Mouse (Mus musculus): ENCODE results near the gene Nkain2. TPM values are rescaled to one million over a fixed set of nuclear protein-coding genes. Genes with fewer than 3 reads are reported as not detected.

The Nkain2 gene
- total and polyA plus RNA-seq, 2 experiments from 2014 or later = 23.3 to 45.0 TPM

DNA sequence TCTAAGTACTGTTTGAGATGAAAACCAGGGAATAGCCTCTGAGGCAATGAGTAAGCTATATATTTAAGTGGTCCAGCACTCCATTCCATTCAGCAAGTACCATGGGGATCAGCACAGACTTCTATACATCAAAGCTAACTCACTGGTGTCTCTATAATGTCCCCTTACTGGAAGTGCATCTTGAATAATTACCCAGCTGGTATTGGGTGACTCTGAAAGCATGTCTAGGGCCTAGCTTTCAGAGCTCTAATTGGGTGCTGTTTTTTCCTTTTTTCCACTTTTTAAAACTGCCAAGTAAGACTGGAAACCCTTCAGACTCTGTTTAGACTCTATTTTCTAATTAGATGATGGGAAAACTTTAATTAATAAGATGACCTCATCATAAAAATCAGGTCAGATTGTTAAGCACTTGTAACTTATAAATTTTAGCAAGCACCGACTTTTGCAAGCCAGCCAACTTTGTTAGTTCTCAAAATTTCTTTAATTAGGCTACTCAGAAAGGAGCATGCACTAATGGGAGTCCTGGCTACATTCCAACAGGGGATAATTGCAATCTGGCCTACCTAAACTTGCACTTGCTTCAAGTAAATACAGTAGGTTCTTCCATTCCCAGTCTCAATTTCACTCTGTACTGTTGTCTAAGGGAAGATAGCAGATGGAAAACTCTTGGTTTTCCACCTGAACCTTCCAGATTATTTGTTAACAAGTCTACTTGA, 19.4 kb downstream of the Nkain2 start:
- TF ChIP-seq CTCF (IDR thresholded peaks at IDR 0.05) = no peak
- H3K4me1 ChIP-seq (ENCODE audit: insufficient read depth, low read length) = no peaks in the 10 kb centered on the region
- no peaks in the 10 kb centered on the region for H3K9me3 ChIP-seq (ENCODE audit: low read length)
- 77% methylated on average over 1 of the region's 1 CpGs for WGBS
- H3K9ac ChIP-seq (replicated peaks; ENCODE audit: low read length, poor library complexity, severe bottlenecking) = no peak overlapping the region
- H3K36me3 ChIP-seq (ENCODE audit: insufficient read depth, low read length) = no peaks in the 10 kb centered on the region
- DNase-seq (ENCODE audit: low spot score) = peak; percentile 65
- H3K4me3 ChIP-seq (ENCODE audit: low read depth, low read length) = no peak overlapping the region
- H3K27me3 ChIP-seq (ENCODE audit: insufficient read depth, low read length) = no peaks in the 10 kb centered on the region
- H3K4me2 ChIP-seq (ENCODE audit: low read depth, low read length, poor library complexity, severe bottlenecking) = no peak overlapping the region
- ATAC-seq (ENCODE audit: low FRiP score) = no peak
- H3K27ac ChIP-seq (ENCODE audit: low read depth, low read length) = no peak overlapping the region

DNA sequence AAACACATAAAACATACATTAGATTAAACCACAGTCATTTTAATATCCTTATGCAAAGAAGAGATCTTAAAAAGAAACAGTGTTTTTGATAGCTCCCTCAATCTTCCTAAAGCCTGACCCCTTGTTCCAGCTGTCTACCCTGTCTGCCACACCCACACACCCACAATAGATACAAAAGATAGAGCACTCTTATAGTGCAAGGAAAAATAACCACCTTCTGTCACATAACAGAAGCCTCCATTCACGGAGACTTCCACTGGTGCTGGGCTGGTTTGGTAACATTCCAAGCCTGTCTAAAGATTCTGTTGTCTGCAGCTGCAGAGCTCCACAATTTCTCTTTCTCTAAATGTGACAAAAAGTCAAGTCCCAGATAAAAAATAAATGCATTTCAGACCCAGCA, 20.7 kb downstream of the Nkain2 start:
- 32% methylated on average over 1 of the region's 1 CpGs for WGBS
- no peaks in the 10 kb centered on the region for H3K4me1 ChIP-seq (ENCODE audit: insufficient read depth, low read length)
- TF ChIP-seq CTCF (IDR thresholded peaks at IDR 0.05) = no peak
- no peak overlapping the region for H3K9ac ChIP-seq (replicated peaks; ENCODE audit: low read length, poor library complexity, severe bottlenecking)
- H3K4me3 ChIP-seq (ENCODE audit: low read depth, low read length) = no peak overlapping the region
- H3K27me3 ChIP-seq (ENCODE audit: insufficient read depth, low read length) = no peaks in the 10 kb centered on the region
- no peak overlapping the region for H3K4me2 ChIP-seq (ENCODE audit: low read depth, low read length, poor library complexity, severe bottlenecking)
- no peak for ATAC-seq (ENCODE audit: low FRiP score)
- no peaks in the 10 kb centered on the region for H3K36me3 ChIP-seq (ENCODE audit: insufficient read depth, low read length)
- no peak overlapping the region for H3K27ac ChIP-seq (ENCODE audit: low read depth, low read length)
- DNase-seq (ENCODE audit: low spot score) = peak; percentile 22
- no peaks in the 10 kb centered on the region for H3K9me3 ChIP-seq (ENCODE audit: low read length)

DNA sequence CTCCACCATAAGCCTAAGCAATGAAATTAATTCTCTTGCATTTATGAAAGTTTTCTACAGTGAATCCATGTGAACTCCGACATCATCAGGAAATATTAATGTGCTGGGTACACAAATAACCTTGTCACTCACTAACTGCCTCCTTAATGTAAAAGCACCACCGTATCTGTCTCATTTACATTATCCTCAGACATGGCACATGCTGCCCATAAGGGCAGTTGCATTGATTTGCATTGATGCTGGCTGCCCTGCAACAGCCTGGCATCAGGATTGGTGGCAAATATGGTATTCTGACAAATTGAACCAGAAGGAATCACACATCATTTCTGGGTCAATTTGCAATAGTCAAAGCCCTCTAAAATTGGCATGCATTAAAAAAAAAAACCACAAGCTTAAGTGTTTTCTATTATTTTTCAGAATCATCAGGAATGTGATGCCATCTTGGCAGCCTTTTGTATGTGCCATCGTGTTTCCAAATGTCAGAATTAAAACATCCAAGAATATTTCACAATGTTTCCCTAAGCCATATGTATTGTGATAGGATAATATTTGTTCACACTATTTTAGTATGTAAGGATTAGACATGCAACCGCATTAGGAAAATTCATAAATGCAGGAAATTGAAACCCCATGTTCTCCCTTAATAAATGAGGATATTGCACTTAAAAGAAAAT, 74.9 kb downstream of the Nkain2 start:
- no peak for DNase-seq (ENCODE audit: low spot score)
- no peaks in the 10 kb centered on the region for H3K27me3 ChIP-seq (ENCODE audit: insufficient read depth, low read length)
- H3K9me3 ChIP-seq (ENCODE audit: low read length) = no peaks in the 10 kb centered on the region
- ATAC-seq (ENCODE audit: low FRiP score) = no peak
- no peak overlapping the region for H3K9ac ChIP-seq (replicated peaks; ENCODE audit: low read length, poor library complexity, severe bottlenecking)
- H3K4me3 ChIP-seq (ENCODE audit: low read depth, low read length) = no peak overlapping the region
- TF ChIP-seq CTCF (IDR thresholded peaks at IDR 0.05) = no peak
- 71% methylated on average over 4 of the region's 4 CpGs for WGBS
- no peaks in the 10 kb centered on the region for H3K4me1 ChIP-seq (ENCODE audit: insufficient read depth, low read length)
- no peaks in the 10 kb centered on the region for H3K36me3 ChIP-seq (ENCODE audit: insufficient read depth, low read length)
- H3K27ac ChIP-seq (ENCODE audit: low read depth, low read length) = no peak overlapping the region
- no peak overlapping the region for H3K4me2 ChIP-seq (ENCODE audit: low read depth, low read length, poor library complexity, severe bottlenecking)

DNA sequence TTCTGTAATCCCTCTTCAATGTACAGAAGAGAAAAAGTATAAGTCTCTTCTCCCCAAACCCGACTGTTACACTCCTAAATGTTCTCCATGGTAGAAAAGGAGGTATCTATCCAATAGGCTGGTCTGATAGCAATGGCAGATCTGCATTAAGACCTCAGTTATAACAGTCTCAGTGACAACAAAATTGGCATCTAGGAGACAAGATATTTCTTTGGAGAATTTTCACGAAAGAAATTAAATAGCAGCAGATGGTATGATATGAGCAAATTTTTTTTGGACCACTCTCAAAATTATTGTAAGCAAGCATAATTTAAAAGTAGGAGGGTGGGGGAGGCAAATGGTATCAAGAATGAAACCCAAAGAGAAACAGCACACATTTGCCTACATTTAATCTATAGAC, 94.0 kb downstream of the Nkain2 start:
- Histone ChIP-seq H3K36me3 (ENCODE audit: insufficient read depth, low read length) (no peaks in the 10 kb centered on the region), H3K9me3 (ENCODE audit: low read length) (no peaks in the 10 kb centered on the region), H3K4me3 (ENCODE audit: low read depth, low read length) (no peak overlapping the region), H3K4me2 (ENCODE audit: low read depth, low read length, poor library complexity, severe bottlenecking) (no peak overlapping the region), H3K27ac (ENCODE audit: low read depth, low read length) (no peak overlapping the region), H3K9ac (replicated peaks; ENCODE audit: low read length, poor library complexity, severe bottlenecking) (no peak overlapping the region), H3K27me3 (ENCODE audit: insufficient read depth, low read length) (no peaks in the 10 kb centered on the region), H3K4me1 (ENCODE audit: insufficient read depth, low read length) (no peaks in the 10 kb centered on the region)
- ATAC-seq (ENCODE audit: low FRiP score) (no peak), DNase-seq (ENCODE audit: low spot score) (no peak)
- WGBS = 65% methylated on average over 2 of the region's 2 CpGs
- no peak for TF ChIP-seq CTCF (IDR thresholded peaks at IDR 0.05)

DNA sequence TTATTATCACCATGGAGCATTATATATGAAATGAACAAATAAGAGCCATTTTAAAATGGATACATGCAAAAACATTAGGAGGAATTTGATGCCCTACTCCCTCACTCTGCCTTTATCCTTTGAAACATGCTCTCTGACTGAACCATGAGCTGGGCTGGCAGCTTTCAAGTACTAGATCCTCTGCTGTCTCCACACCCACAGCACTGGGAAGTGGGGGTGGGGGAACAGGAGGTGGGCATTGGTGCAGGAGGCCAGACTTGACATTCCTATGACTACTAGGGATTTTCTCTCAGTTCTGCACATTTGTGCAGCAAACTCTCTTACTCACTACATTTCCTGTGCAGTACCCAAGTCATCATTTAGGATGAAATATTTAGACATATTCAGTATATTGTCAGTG, 99.7 kb downstream of the Nkain2 start:
- Histone ChIP-seq H3K4me2 (ENCODE audit: low read depth, low read length, poor library complexity, severe bottlenecking) (no peak overlapping the region), H3K4me1 (ENCODE audit: insufficient read depth, low read length) (no peaks in the 10 kb centered on the region), H3K9me3 (ENCODE audit: low read length) (no peaks in the 10 kb centered on the region), H3K27ac (ENCODE audit: low read depth, low read length) (no peak overlapping the region), H3K4me3 (ENCODE audit: low read depth, low read length) (no peak overlapping the region), H3K27me3 (ENCODE audit: insufficient read depth, low read length) (no peaks in the 10 kb centered on the region), H3K36me3 (ENCODE audit: insufficient read depth, low read length) (no peaks in the 10 kb centered on the region), H3K9ac (replicated peaks; ENCODE audit: low read length, poor library complexity, severe bottlenecking) (no peak overlapping the region)
- no peak for TF ChIP-seq CTCF (IDR thresholded peaks at IDR 0.05)
- ATAC-seq (ENCODE audit: low FRiP score) (no peak), DNase-seq (ENCODE audit: low spot score) (no peak)

DNA sequence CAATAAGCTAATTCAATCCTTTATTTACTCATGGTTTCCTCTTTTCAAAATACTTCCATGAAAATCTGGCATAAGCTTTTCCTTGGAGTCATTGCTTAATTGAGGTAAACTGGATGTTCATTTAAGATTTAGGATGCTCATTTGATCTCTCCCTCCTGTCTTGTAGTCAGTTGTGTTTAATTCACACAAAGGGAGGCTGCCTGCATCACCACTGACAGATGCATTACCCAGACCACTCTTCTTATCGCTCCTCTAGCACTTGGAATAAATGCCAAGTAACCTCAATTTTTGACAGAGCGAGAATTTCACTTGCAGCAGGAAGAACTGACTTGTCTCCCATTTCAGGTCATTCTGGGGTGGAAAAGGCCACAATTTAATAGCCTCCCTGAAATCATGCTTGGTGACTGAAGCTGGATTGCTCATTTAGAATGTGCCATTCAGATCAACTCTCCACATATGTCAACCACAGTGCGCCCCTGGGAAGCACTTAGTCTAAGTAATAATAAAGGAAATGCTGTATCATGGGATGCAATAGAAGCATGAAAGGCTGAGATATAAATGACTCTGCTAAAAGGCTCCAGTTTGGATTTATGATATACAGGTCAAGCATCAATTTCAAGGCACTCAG, 107.4 kb downstream of the Nkain2 start:
- no peak for TF ChIP-seq CTCF (IDR thresholded peaks at IDR 0.05)
- Histone ChIP-seq H3K27ac (ENCODE audit: low read depth, low read length) (no peak overlapping the region), H3K9me3 (ENCODE audit: low read length) (no peaks in the 10 kb centered on the region), H3K27me3 (ENCODE audit: insufficient read depth, low read length) (no peaks in the 10 kb centered on the region), H3K9ac (replicated peaks; ENCODE audit: low read length, poor library complexity, severe bottlenecking) (no peak overlapping the region), H3K36me3 (ENCODE audit: insufficient read depth, low read length) (no peaks in the 10 kb centered on the region), H3K4me2 (ENCODE audit: low read depth, low read length, poor library complexity, severe bottlenecking) (no peak overlapping the region), H3K4me1 (ENCODE audit: insufficient read depth, low read length) (no peaks in the 10 kb centered on the region), H3K4me3 (ENCODE audit: low read depth, low read length) (no peak overlapping the region)
- WGBS = 87% methylated on average over 3 of the region's 3 CpGs
- ATAC-seq (ENCODE audit: low FRiP score) (no peak), DNase-seq (ENCODE audit: low spot score) (peak; percentile 3)

Data from midbrain, postnatal 0 days (tissue).